Mouse (Mus musculus) gastrocnemius, adult 2 months (tissue): ENCODE data around the gene Slit1. TPM values are rescaled to one million over a fixed set of nuclear protein-coding genes. Genes with fewer than 3 reads are reported as not detected.

Experiments
- DNase-seq: peaks from one replicate; pipeline ENCODE4 v3.0.0; 2022
- H3K27ac ChIP-seq: fragments of 200-600 bp; 2 replicates; pipeline ENCODE4 v1.8.1; 2022; ENCODE audit warnings: mild to moderate bottlenecking
- H3K4me3 ChIP-seq: fragments of 200-600 bp; 2 replicates; pipeline ENCODE4 v1.8.1; 2022; ENCODE audit warnings: mild to moderate bottlenecking, moderate library complexity
- CTCF ChIP-seq: fragments of 200-600 bp; IDR thresholded peaks from 2 replicates; pipeline ENCODE4 v1.8.1; 2022; ENCODE audit warnings: antibody characterized with exemption, mild to moderate bottlenecking, moderate library complexity
- intact Hi-C: fragments of 180-260 bp; cut with DNase I; formaldehyde crosslinking; loops from one replicate; pipeline ENCODE4 v1.15.1; 2025
- microRNA-seq: library from miRNA; unstranded; fragments of <30 nt; microRNA quantifications from one replicate; pipeline ENCODE4 v1.2.0, GENCODE M21; 2021
- total RNA-seq, 2 experiments: library from RNA; stranded (reverse); gene quantifications; 2 replicates each; pipeline ENCODE4 v1.2.3; 2021

The Slit1 gene
- total RNA-seq, 2 experiments from 2014 or later = 0.28 to 0.81 TPM

- no peak for DNase-seq
- Histone ChIP-seq H3K27ac (peak overlapping the region; percentile 90), H3K4me3 (no peak overlapping the region)
- intact Hi-C loops = no loop called here
- TF ChIP-seq CTCF = no peak
These were observed 156.7 kb downstream of the Slit1 start for GRCm38 (mm10) chr19:41586752-41587151.

- no peak overlapping the region for H3K4me3 ChIP-seq
- no peak for TF ChIP-seq CTCF
- intact Hi-C loops = no loop called here
- H3K27ac ChIP-seq = no peak overlapping the region
- DNase-seq = no peak
These were observed 160.4 kb downstream of the Slit1 start for GRCm38 (mm10) chr19:41582918-41583514.

GRCm38 (mm10) chr19:41581706-41582420 is 161.6 kb downstream of the Slit1 start, which contains the start of gene Gm340:
Gene Gm340 (plus strand): TSS chr19:41582370.
- DNase-seq = peak; percentile 70
- Histone ChIP-seq H3K4me3 (no peak within 1 kb of the TSS), H3K27ac (peak within 1 kb of the TSS; percentile 73)
- intact Hi-C loops = no loop called here
- no peak for TF ChIP-seq CTCF

GRCm38 (mm10) chr19:41579311-41579920 is 164.0 kb downstream of the Slit1 start:
- TF ChIP-seq CTCF = no peak
- H3K4me3 ChIP-seq = no peak overlapping the region
- intact Hi-C loops = no loop called here
- H3K27ac ChIP-seq = peak overlapping the region; percentile 13; the same call in 1 of the 2 replicates
- DNase-seq = peak; percentile 76

- TF ChIP-seq CTCF = no peak
- H3K27ac ChIP-seq = no peak overlapping the region
These were observed 165.9 kb downstream of the Slit1 start for GRCm38 (mm10) chr19:41577576-41577975.

GRCm38 (mm10) chr19:41573700-41574099 is 169.8 kb downstream of the Slit1 start:
- intact Hi-C loops = no loop called here
- H3K27ac ChIP-seq = no peak overlapping the region
- no peak overlapping the region for H3K4me3 ChIP-seq
- DNase-seq = no peak
- TF ChIP-seq CTCF = no peak

More at GRCm38 (mm10) chr19:41577576-41577975, 165.9 kb downstream of the Slit1 start:
- intact Hi-C loops = no loop called here
- H3K4me3 ChIP-seq = no peak overlapping the region
- no peak for DNase-seq

GRCm38 (mm10) chr19:41568791-41569190 is 174.7 kb downstream of the Slit1 start:
- intact Hi-C loops = no loop called here
- no peak for DNase-seq
- TF ChIP-seq CTCF = no peak

GRCm38 (mm10) chr19:41560856-41561255 is 182.6 kb downstream of the Slit1 start:
- Histone ChIP-seq H3K27ac (no peak overlapping the region), H3K4me3 (no peak overlapping the region)
- TF ChIP-seq CTCF = no peak
- DNase-seq = no peak
- intact Hi-C loops = no loop called here

More at GRCm38 (mm10) chr19:41568791-41569190, 174.7 kb downstream of the Slit1 start:
- Histone ChIP-seq H3K4me3 (no peak overlapping the region), H3K27ac (no peak overlapping the region)

- DNase-seq = no peak
- H3K4me3 ChIP-seq = no peak overlapping the region
- TF ChIP-seq CTCF = no peak
- intact Hi-C loops = no loop called here
- H3K27ac ChIP-seq = no peak overlapping the region
These were observed 184.5 kb downstream of the Slit1 start for GRCm38 (mm10) chr19:41558891-41559486.

- H3K27ac ChIP-seq = no peak overlapping the region
- H3K4me3 ChIP-seq = no peak overlapping the region
- no peak for TF ChIP-seq CTCF
- intact Hi-C loops = no loop called here
- DNase-seq = no peak
These were observed 186.0 kb downstream of the Slit1 start for GRCm38 (mm10) chr19:41557491-41557890.

- intact Hi-C loops = no loop called here
- Histone ChIP-seq H3K4me3 (no peak overlapping the region), H3K27ac (no peak overlapping the region)
- no peak for TF ChIP-seq CTCF
- no peak for DNase-seq
These were observed 186.5 kb downstream of the Slit1 start for GRCm38 (mm10) chr19:41556981-41557380.

Small RNA genes lying within 50 kb of the gene (microRNA-seq; reads per million reads assigned to microRNA genes)
- gene Mir8091 = not detected

Other genes starting within 250 kb of the Slit1 start
- gene Gm340, start 161.3 kb downstream of the Slit1 start, total RNA-seq = 1 to 10 TPM; 6.3 TPM
- 1 to 10 TPM; 7.7 to 9.6 TPM for gene Arhgap19, start 58.4 kb upstream of the Slit1 start, total RNA-seq
- gene Frat1, start 86.3 kb upstream of the Slit1 start, total RNA-seq = 1 to 10 TPM; 6.3 to 6.8 TPM
- 10 to 100 TPM; 15.6 to 22.2 TPM for gene Frat2, start 104.5 kb upstream of the Slit1 start, total RNA-seq
- 10 to 100 TPM; 30.5 to 31.4 TPM for gene Rrp12, start 152.5 kb upstream of the Slit1 start, total RNA-seq
- gene Pgam1, start 168.3 kb upstream of the Slit1 start, total RNA-seq = 10 to 100 TPM; 14.4 to 25.0 TPM
- gene Exosc1, start 189.8 kb upstream of the Slit1 start, total RNA-seq = 10 to 100 TPM; 16.1 to 16.8 TPM
- 10 to 100 TPM; 19.4 to 21.6 TPM for gene Zdhhc16, start 189.8 kb upstream of the Slit1 start, total RNA-seq
- gene Mms19, start 237.5 kb upstream of the Slit1 start, total RNA-seq = 10 to 100 TPM in 1 of 2 experiments, 1 to 10 TPM in 1; 8.8 to 10.5 TPM
- gene Ubtd1, start 238.1 kb upstream of the Slit1 start, total RNA-seq = 10 to 100 TPM; 14.5 to 15.1 TPM